Mouse (Mus musculus): Measurements from ENCODE around the gene Fpr1. TPM values are rescaled to one million over a fixed set of nuclear protein-coding genes. Genes with fewer than 3 reads are reported as not detected.
"Not testable (repeated sequence)": the region's sequence is repeated elsewhere in the genome, so short reads cannot be mapped to it uniquely, and the experiment has no call there.

Gene Fpr1
- not detected for total RNA-seq (2021)
- long read RNA-seq, experiment 1: 0 reads
- long read RNA-seq, experiment 2: 0 reads

DNA sequence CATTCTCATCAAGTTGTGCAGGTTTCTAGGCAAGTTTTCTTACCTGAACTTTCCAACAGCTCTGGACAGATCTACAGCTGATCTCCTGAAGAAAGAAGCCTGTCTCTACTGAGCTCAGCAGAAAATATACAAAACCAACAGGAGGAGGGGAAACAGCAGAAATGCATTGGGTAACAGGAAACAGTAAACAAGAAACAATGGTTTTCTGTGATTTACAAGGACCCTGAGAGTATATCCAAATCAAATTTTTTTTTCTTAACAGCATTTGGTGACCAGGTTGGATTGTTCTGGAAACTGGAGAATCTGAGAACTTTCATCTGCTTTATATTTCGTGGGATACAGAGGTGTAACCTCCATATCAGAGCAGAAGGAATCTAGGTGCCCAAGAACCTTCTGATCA is at the start of gene Fpr1:
TSS of gene Fpr1 (minus strand) at position 101 of the 400 bp plus-strand sequence.
- intact Hi-C loops (cut with DNase I): no loop called here
- DNase-seq: no peak

- DNase-seq: no peak
- intact Hi-C loops (cut with DNase I): no loop called here
Measured at GRCm38 (mm10) chr17:17917782-17918181, 34.0 kb upstream of the Fpr1 start.

GRCm38 (mm10) chr17:17917376-17917775 is 33.6 kb upstream of the Fpr1 start:
- no peak for DNase-seq
- intact Hi-C loops (cut with DNase I): no loop called here

DNA sequence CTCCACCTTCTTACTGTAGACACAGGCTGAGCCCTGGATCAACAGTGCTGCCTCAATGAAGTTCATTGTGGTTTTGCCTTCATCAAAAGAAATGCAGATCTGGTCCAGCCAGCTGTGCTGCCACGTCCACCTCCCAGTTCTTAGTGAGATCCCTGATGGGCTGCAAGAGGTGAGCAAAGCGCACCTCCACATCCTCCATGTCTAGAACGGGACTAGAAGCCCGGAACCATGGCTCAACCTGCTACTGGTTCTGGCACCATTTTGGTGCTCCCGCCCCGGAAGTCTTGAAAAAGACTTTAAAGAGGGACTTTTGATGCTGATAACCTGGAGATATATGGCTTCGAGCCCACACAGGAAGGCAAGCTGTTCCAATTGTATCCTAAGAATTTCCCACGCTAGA is 28.9 kb upstream of the Fpr1 start:
- intact Hi-C loops (cut with DNase I); DNase-seq: not testable (repeated sequence)

- intact Hi-C loops (cut with DNase I): no loop called here
- peak; percentile 68 to 69 for DNase-seq
Measured at GRCm38 (mm10) chr17:17909636-17910421, 26.1 kb upstream of the Fpr1 start.

GRCm38 (mm10) chr17:17900768-17901167 is 17.0 kb upstream of the Fpr1 start:
- intact Hi-C loops (cut with DNase I): no loop called here

GRCm38 (mm10) chr17:17899268-17899667 is 15.5 kb upstream of the Fpr1 start:
- DNase-seq: no peak
- intact Hi-C loops (cut with DNase I): loop anchor here (5.0 kb wide), 1 partner anchor 57 kb away; no protein-coding TSS in a partner anchor

More at GRCm38 (mm10) chr17:17900768-17901167, 17.0 kb upstream of the Fpr1 start:
- no peak for DNase-seq

- peak in 1 of 2 experiments; percentile 10 for DNase-seq
Measured at GRCm38 (mm10) chr17:17896039-17896438, 12.3 kb upstream of the Fpr1 start.

GRCm38 (mm10) chr17:17889732-17890425 is 6.1 kb upstream of the Fpr1 start:
- intact Hi-C loops (cut with DNase I): no loop called here
- DNase-seq: no peak

More at GRCm38 (mm10) chr17:17896039-17896438, 12.3 kb upstream of the Fpr1 start:
- intact Hi-C loops (cut with DNase I): loop anchor here (2.0 to 5.0 kb wide), 2 partner anchors 54 to 129 kb away; no protein-coding TSS in a partner anchor

GRCm38 (mm10) chr17:17887774-17888248 is 4.1 kb upstream of the Fpr1 start, which contains the start of the genes Fpr2 and Fpr3:
Gene Fpr2, plus strand, starts transcription at chr17:17887824.
Gene Fpr3, plus strand, starts transcription at chr17:17887852.
- intact Hi-C loops (cut with DNase I): no loop called here
- DNase-seq: no peak

- DNase-seq: no peak
- intact Hi-C loops (cut with DNase I): no loop called here
Measured at GRCm38 (mm10) chr17:17882672-17883071, 1.1 kb downstream of the Fpr1 start.

- no peak for DNase-seq
- intact Hi-C loops (cut with DNase I): no loop called here
Measured at GRCm38 (mm10) chr17:17879347-17879746, 4.4 kb downstream of the Fpr1 start.

- intact Hi-C loops (cut with DNase I): no loop called here
- no peak for DNase-seq
Measured at GRCm38 (mm10) chr17:17871697-17872096, 12.0 kb downstream of the Fpr1 start.

DNA sequence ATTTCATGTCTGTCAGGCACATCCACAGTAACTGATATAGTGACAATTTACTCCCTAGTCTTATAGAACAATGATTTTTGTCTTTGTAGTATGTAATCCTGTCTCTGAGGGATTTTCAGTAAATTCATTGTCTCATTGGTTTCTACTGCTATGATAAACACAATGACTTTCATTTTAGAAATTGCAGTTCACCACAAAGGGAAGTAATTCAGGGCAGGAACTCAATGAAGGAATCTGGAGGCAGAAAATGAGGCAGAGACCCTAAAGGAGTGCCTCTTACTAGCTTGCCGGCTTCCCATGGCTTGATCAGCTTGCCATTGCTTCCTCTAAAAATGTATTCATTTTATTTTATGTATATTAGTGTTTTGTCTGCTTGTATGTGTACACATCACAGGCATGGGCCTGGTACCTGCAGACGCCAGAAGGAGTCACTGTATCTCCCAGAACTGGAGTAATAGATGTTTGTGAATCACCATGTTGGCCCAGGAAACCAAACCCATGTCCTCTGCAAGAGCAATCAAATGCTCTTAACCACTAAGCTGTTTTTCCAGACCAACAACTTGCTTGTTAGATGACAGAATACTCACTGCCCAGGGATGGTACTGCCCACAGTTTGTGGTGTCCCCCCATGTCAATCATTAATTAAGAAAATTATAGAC is 12.7 kb downstream of the Fpr1 start:
- DNase-seq: no peak
- intact Hi-C loops (cut with DNase I): no loop called here

DNA sequence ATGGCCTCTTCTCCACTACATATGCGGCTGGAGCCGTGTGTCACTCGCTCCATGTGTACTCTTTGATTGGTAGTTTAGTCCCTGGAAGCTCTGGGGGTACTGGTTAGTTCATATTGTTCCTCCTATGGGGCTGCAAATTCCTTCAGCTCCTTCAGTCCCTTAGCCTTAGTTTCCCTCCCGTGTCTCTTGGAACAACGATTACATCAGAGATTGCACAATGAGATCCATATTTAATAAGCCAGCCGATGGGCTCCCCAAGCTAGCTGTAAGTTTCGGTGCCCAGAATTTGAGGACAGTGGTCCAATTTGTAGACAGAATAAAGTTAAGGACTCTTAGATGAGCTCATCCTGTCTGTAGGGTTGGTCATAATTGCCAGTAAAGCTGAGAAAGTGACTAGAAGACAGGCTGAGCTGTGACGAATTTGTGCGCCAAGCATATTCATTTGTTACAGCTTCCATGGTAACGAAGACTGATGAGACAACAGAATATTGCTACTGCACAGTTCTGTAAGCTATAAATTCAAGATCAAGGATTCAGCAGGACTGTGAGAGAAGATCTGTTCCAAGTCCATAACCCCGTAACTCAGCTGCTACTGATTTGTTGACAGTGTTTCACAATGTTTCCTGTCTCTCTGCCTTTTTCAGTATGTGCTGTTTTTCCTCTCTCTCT is 16.8 kb downstream of the Fpr1 start:
- intact Hi-C loops (cut with DNase I): no loop called here
- DNase-seq: no peak

DNA sequence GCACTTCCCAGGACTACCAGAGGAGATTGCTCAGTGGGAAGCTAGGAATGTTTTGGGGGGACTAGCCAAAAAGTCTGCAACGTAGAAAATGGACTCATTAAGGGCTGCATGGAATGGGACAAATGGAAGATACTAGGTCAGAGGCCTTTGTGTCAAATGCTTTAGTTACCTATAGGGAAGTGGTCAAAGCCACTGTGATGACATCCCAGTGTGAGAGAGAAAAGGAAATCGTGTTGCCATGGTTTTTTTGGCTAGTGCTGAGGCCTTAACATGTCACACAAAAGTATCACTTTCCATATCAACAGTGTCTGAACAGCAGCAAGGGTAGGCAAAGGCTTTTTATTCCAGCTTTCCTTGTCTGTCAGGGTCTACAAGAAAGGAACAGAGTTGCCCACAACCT is 18.6 kb downstream of the Fpr1 start:
- intact Hi-C loops (cut with DNase I): no loop called here
- no peak for DNase-seq

- DNase-seq: peak in 1 of 2 experiments; percentile 14
- intact Hi-C loops (cut with DNase I): no loop called here
Measured at GRCm38 (mm10) chr17:17862360-17862759, 21.4 kb downstream of the Fpr1 start.

- intact Hi-C loops (cut with DNase I): no loop called here
- DNase-seq: no peak
Measured at GRCm38 (mm10) chr17:17860110-17860509, 23.6 kb downstream of the Fpr1 start.

GRCm38 (mm10) chr17:17857446-17857845 is 26.3 kb downstream of the Fpr1 start:
- DNase-seq: no peak
- intact Hi-C loops (cut with DNase I): no loop called here

DNA sequence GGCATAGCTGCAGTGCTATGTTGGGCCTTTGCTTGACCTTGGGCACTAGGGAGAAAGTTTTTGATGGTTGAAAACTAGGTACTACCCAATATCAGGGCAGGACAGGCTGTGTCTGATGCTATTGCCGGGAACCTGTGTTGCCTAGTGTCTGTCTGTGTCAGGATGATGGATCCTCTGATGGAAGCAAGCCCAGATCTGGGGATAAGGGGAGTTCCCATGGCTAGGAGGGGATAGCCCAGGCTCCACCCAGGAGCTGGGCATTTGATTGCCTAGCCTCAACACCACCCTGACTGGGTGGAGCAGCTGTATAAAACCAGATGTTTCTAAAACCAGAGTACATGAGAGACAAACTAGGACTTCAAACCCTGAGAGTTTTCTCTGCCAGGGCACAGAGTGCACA is 27.1 kb downstream of the Fpr1 start:
- no peak for DNase-seq
- intact Hi-C loops (cut with DNase I): no loop called here
